Mouse (Mus musculus): ENCODE measurements around the gene Flcn. TPM values are rescaled to one million over a fixed set of nuclear protein-coding genes. Genes with fewer than 3 reads are reported as not detected.
A peak's percentile ranks its signal among the peaks of the same experiment; 100 is the strongest.

The Flcn gene
- polyA plus RNA-seq, 1 experiment from 2014 or later: 27.8 TPM

- H3K4me3 ChIP-seq (replicated peaks): no peak overlapping the region
- H3K27ac ChIP-seq: no peak overlapping the region
- peaks cover 6% of the 10 kb centered on the region for H3K4me1 ChIP-seq
- peaks cover 75% of the 10 kb centered on the region for H3K36me3 ChIP-seq
- H3K9ac ChIP-seq: no peak overlapping the region
- no peak overlapping the region for H3K4me2 ChIP-seq
- no peaks in the 10 kb centered on the region for H3K27me3 ChIP-seq (replicated peaks)
- no peak for ATAC-seq (ENCODE audit: insufficient read depth, low FRiP score, low read depth)
- WGBS: 90% methylated on average over 14 of the region's 14 CpGs
- H3K9me3 ChIP-seq: no peaks in the 10 kb centered on the region
Measured at GRCm38 (mm10) chr11:59803516-59803915, 6.3 kb downstream of the Flcn start.

GRCm38 (mm10) chr11:59801881-59802280 is 7.9 kb downstream of the Flcn start:
- Histone ChIP-seq H3K4me1 (no peaks in the 10 kb centered on the region), H3K27me3 (replicated peaks) (no peaks in the 10 kb centered on the region), H3K4me3 (replicated peaks) (no peak overlapping the region), H3K27ac (no peak overlapping the region), H3K36me3 (peaks cover 85% of the 10 kb centered on the region), H3K9me3 (no peaks in the 10 kb centered on the region), H3K4me2 (no peak overlapping the region), H3K9ac (no peak overlapping the region)
- no peak for ATAC-seq (ENCODE audit: insufficient read depth, low FRiP score, low read depth)
- WGBS: 96% methylated on average over 8 of the region's 8 CpGs

- no peak for ATAC-seq (ENCODE audit: insufficient read depth, low FRiP score, low read depth)
- H3K4me2 ChIP-seq: no peak overlapping the region
- no peaks in the 10 kb centered on the region for H3K4me1 ChIP-seq
- no peak overlapping the region for H3K27ac ChIP-seq
- H3K27me3 ChIP-seq (replicated peaks): no peaks in the 10 kb centered on the region
- 91% methylated on average over 10 of the region's 10 CpGs for WGBS
- H3K9ac ChIP-seq: no peak overlapping the region
- peaks cover 74% of the 10 kb centered on the region for H3K36me3 ChIP-seq
- no peaks in the 10 kb centered on the region for H3K9me3 ChIP-seq
- H3K4me3 ChIP-seq (replicated peaks): no peak overlapping the region
Measured at GRCm38 (mm10) chr11:59800412-59800811, 9.4 kb downstream of the Flcn start.

- H3K4me3 ChIP-seq (replicated peaks): no peak overlapping the region
- H3K27ac ChIP-seq: no peak overlapping the region
- H3K4me1 ChIP-seq: no peaks in the 10 kb centered on the region
- H3K4me2 ChIP-seq: no peak overlapping the region
- H3K9ac ChIP-seq: no peak overlapping the region
- 86% methylated on average over 6 of the region's 6 CpGs for WGBS
- ATAC-seq (ENCODE audit: insufficient read depth, low FRiP score, low read depth): no peak
- H3K36me3 ChIP-seq: peaks cover 42% of the 10 kb centered on the region
- H3K9me3 ChIP-seq: no peaks in the 10 kb centered on the region
- H3K27me3 ChIP-seq (replicated peaks): no peaks in the 10 kb centered on the region
Measured at GRCm38 (mm10) chr11:59793390-59793789, 16.4 kb downstream of the Flcn start.

- Histone ChIP-seq H3K4me3 (replicated peaks) (no peak overlapping the region), H3K27ac (no peak overlapping the region), H3K27me3 (replicated peaks) (no peaks in the 10 kb centered on the region), H3K4me1 (peaks cover 8% of the 10 kb centered on the region), H3K36me3 (peaks cover 16% of the 10 kb centered on the region), H3K9me3 (no peaks in the 10 kb centered on the region), H3K9ac (no peak overlapping the region), H3K4me2 (no peak overlapping the region)
- WGBS: 89% methylated on average over 1 of the region's 1 CpGs
- ATAC-seq (ENCODE audit: insufficient read depth, low FRiP score, low read depth): peak; percentile 65
Measured at GRCm38 (mm10) chr11:59789311-59789710, 20.5 kb downstream of the Flcn start.

GRCm38 (mm10) chr11:59787199-59787781 is 22.5 kb downstream of the Flcn start, which contains the start of gene Pld6:
Gene Pld6 (minus strand): TSS chr11:59787645.
- H3K4me2 ChIP-seq: peak within 1 kb of the TSS; percentile 95
- peaks cover 5% of the 10 kb centered on the region; the same call in 1 of the 2 replicates for H3K36me3 ChIP-seq
- ATAC-seq (ENCODE audit: insufficient read depth, low FRiP score, low read depth): peak; percentile 68
- H3K4me3 ChIP-seq (replicated peaks): peak within 1 kb of the TSS; percentile 47
- no peaks in the 10 kb centered on the region for H3K27me3 ChIP-seq (replicated peaks)
- 0 out of 2 replicates have a peak within 1 kb of the TSS, but pooled peaks have one; percentile 16 for H3K9ac ChIP-seq
- peak within 1 kb of the TSS; percentile 16; the same call in 1 of the 2 replicates for H3K27ac ChIP-seq
- 1% methylated on average over 51 of the region's 51 CpGs for WGBS
- peaks cover 8% of the 10 kb centered on the region for H3K4me1 ChIP-seq
- no peaks in the 10 kb centered on the region for H3K9me3 ChIP-seq

GRCm38 (mm10) chr11:59786444-59787198 is 23.2 kb downstream of the Flcn start:
- no peaks in the 10 kb centered on the region for H3K27me3 ChIP-seq (replicated peaks)
- peak overlapping the region; percentile 47 for H3K4me3 ChIP-seq (replicated peaks)
- no peaks in the 10 kb centered on the region for H3K36me3 ChIP-seq
- no peak overlapping the region for H3K9ac ChIP-seq
- peaks cover 8% of the 10 kb centered on the region for H3K4me1 ChIP-seq
- H3K27ac ChIP-seq: 0 out of 2 replicates have a peak overlapping the region, but pooled peaks have one; percentile 16
- peak overlapping the region; percentile 95 for H3K4me2 ChIP-seq
- 46% methylated on average over 15 of the region's 15 CpGs for WGBS
- no peaks in the 10 kb centered on the region for H3K9me3 ChIP-seq
- ATAC-seq (ENCODE audit: insufficient read depth, low FRiP score, low read depth): no peak

GRCm38 (mm10) chr11:59783591-59783990 is 26.2 kb downstream of the Flcn start:
- no peaks in the 10 kb centered on the region for H3K27me3 ChIP-seq (replicated peaks)
- H3K9ac ChIP-seq: no peak overlapping the region
- ATAC-seq (ENCODE audit: insufficient read depth, low FRiP score, low read depth): no peak
- no peak overlapping the region for H3K4me2 ChIP-seq
- H3K4me3 ChIP-seq (replicated peaks): no peak overlapping the region
- H3K36me3 ChIP-seq: no peaks in the 10 kb centered on the region
- 70% methylated on average over 6 of the region's 6 CpGs for WGBS
- H3K27ac ChIP-seq: no peak overlapping the region
- H3K4me1 ChIP-seq: peaks cover 11% of the 10 kb centered on the region
- H3K9me3 ChIP-seq: no peaks in the 10 kb centered on the region

GRCm38 (mm10) chr11:59782091-59782590 is 27.7 kb downstream of the Flcn start:
- ATAC-seq (ENCODE audit: insufficient read depth, low FRiP score, low read depth): no peak

GRCm38 (mm10) chr11:59780241-59780640 is 29.6 kb downstream of the Flcn start:
- no peak for ATAC-seq (ENCODE audit: insufficient read depth, low FRiP score, low read depth)
- Histone ChIP-seq H3K9me3 (no peaks in the 10 kb centered on the region), H3K27me3 (replicated peaks) (no peaks in the 10 kb centered on the region), H3K4me1 (0 out of 2 replicates have a peak, but pooled peaks cover 2% of the 10 kb centered on the region), H3K27ac (no peak overlapping the region), H3K9ac (no peak overlapping the region), H3K4me2 (no peak overlapping the region), H3K4me3 (replicated peaks) (no peak overlapping the region), H3K36me3 (peaks cover 29% of the 10 kb centered on the region)
- WGBS: 62% methylated on average over 4 of the region's 4 CpGs

More at GRCm38 (mm10) chr11:59782091-59782590, 27.7 kb downstream of the Flcn start:
- Histone ChIP-seq H3K27me3 (replicated peaks) (no peaks in the 10 kb centered on the region), H3K27ac (no peak overlapping the region), H3K4me2 (no peak overlapping the region), H3K4me3 (replicated peaks) (no peak overlapping the region), H3K4me1 (peaks cover 5% of the 10 kb centered on the region), H3K36me3 (peaks cover 10% of the 10 kb centered on the region), H3K9me3 (no peaks in the 10 kb centered on the region), H3K9ac (no peak overlapping the region)
- 76% methylated on average over 7 of the region's 7 CpGs for WGBS

- Histone ChIP-seq H3K27me3 (replicated peaks) (no peaks in the 10 kb centered on the region), H3K27ac (no peak overlapping the region), H3K9me3 (no peaks in the 10 kb centered on the region), H3K4me1 (0 out of 2 replicates have a peak, but pooled peaks cover 2% of the 10 kb centered on the region), H3K4me3 (replicated peaks) (no peak overlapping the region), H3K9ac (no peak overlapping the region), H3K4me2 (no peak overlapping the region), H3K36me3 (peaks cover 30% of the 10 kb centered on the region)
- 76% methylated on average over 4 of the region's 4 CpGs for WGBS
- ATAC-seq (ENCODE audit: insufficient read depth, low FRiP score, low read depth): no peak
Measured at GRCm38 (mm10) chr11:59779406-59779805, 30.4 kb downstream of the Flcn start.

GRCm38 (mm10) chr11:59778874-59779223 is 31.0 kb downstream of the Flcn start:
- H3K36me3 ChIP-seq: peaks cover 36% of the 10 kb centered on the region
- 84% methylated on average over 1 of the region's 1 CpGs for WGBS
- no peaks in the 10 kb centered on the region for H3K27me3 ChIP-seq (replicated peaks)

More at GRCm38 (mm10) chr11:59778874-59779223, 31.0 kb downstream of the Flcn start:
- Histone ChIP-seq H3K4me2 (no peak overlapping the region), H3K27ac (no peak overlapping the region), H3K9me3 (no peaks in the 10 kb centered on the region), H3K4me3 (replicated peaks) (no peak overlapping the region), H3K9ac (no peak overlapping the region), H3K4me1 (0 out of 2 replicates have a peak, but pooled peaks cover 2% of the 10 kb centered on the region)
- peak; percentile 14; the same call in 1 of the 2 replicates for ATAC-seq (ENCODE audit: insufficient read depth, low FRiP score, low read depth)
